Mouse (Mus musculus): ENCODE data around the gene Rgma.
A peak's percentile ranks its signal among the peaks of the same experiment; 100 is the strongest.

Gene Rgma

DNA sequence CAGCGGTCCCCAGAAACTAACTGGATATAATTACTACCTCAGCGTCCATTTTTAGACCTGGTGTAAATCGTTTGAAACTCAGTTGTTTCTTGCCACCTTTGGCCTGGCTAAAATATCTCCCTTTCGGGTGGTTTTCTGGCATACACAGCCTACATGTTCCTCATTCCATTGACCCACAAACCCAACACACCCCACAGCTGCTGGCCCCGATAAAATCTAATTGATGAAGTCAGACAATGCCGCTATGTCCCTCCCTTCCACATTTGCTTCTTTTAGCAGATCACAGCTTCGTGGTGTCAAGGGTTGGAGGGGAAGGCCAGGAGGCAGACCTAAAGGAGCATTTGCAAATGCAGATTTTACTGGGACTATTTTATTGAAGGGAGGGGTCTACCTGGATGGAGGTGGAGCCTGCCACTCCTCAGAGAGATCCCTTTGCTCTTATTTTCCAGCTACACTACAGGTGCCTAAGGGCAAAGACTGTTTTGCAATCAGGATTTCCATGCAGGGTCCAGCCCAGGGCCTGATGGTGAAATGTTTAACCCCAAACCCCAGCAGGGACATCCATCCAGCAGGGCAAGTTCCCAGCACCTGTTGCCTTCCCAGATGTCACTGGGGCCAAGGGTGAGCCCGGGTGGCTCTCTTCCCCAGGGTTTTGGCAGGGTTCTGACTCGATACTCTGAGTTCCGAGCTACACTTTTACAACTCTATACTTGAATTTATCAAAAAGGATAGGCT is 3.6 kb upstream of the Rgma start:
- DNase-seq = no peak

DNA sequence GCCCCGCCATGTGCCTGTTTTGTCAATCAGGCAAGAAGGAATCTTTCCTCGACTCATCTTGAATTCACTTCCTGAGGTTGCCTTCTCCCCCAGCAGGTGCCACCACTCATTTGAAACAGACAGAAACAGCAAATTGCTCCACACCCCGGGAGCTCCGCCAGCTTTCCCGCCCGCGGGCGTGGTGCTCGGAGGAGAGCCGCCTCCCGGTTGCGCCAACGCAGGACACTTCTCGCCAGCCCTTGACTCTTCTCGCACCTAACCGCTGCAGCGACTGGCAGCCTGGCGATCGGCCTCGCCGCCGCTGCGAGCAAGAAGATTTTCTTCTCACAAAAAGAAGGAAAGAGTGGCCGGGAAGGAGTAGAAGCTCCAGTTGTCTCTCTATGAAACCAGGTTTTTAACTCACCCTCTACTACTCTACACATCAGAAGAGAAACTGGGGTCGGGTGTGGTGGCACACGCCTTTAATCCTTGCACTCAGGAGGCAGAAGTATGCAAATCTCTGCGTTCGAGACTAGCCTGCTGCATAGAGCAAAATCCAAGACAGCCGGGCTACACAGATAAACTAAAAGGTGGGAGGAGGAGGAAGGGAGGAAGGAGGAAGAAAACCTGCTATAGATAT is 2.8 kb upstream of the Rgma start:
- no peak for DNase-seq

GRCm38 (mm10) chr7:73374727-73375126 is 582 bp upstream of the Rgma start:
- DNase-seq = no peak

DNA sequence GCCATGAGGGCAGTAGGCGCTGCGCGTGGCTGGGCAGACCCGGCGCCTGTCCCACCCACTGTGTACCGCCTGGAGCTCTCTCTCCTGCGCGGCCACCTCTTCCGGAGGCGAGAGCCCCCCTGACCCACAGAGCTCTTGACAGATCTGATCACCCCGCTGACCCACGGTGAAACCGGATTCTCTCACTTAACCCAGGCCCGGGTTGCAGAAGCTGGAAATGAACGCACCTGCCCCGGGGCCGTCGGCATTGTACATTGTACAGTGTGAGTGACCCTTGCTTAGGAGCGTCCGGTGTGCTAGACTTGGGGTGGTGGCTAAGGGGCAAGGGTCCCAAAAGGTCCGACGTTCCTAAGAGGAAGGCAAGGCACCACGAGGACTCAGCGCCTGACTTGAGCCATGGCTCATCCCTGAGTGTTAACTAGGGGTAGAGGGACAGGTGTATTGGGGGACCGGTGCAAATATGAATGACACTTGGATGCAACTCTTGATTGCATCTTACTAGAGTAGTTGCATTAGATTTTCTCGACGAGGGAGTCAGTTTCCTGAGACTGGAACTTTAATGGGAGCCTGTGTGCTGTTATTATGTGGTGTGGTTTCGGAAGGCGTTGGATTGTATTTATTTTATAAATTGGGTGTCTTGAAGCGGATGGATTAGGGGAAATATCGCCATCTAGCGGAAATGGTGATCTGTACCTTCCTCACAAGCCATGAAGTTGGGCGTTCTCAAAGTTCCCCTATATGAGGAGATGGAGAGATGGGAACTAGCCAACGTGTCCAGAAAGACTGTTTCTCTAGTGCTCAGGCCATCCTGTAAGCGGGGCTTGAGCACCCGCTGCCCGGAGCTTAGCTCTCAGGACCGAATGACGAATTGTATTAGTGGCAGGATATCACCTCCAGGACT is 1.0 kb downstream of the Rgma start:
- DNase-seq = peak; percentile 72

DNA sequence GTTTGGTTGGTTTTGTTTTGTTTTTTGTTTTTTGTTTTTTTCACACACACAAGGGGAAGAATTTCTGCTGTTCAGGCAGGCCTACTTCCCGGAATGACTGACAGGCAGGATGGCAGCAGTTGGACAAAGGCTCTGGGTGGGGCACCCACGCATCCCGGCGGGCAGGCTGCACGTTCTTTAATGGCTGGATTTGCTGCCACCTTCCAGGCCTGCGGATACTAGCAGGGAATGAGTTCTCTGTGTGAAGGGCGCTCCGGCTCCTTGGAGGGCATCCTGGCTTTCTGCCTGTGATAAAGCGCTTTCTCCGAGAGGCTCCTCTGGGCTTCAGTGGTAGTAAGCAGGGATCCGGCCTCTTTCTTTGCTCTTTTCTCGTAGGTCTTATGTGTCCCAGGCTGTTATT is 2.0 kb downstream of the Rgma start:
- no peak for DNase-seq

DNA sequence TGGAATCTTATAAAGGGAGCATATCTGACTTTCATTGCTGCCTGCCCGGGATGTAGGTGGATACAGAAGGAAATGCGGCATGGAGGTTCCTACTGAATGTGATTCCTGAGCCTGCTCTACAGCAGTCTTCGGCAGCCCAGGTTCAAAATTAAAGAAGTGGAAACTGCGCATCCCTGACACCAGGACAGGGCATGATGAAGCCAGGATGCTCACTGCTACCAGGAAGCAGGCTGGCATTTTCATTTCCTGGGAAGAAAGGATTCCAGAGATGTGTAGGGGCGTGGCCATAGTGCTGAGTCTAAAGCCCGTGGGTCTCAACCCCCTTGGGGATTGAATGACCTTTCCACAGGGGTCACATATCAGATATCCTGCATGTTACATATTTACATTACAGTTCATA is 2.7 kb downstream of the Rgma start:
- no peak for DNase-seq

DNA sequence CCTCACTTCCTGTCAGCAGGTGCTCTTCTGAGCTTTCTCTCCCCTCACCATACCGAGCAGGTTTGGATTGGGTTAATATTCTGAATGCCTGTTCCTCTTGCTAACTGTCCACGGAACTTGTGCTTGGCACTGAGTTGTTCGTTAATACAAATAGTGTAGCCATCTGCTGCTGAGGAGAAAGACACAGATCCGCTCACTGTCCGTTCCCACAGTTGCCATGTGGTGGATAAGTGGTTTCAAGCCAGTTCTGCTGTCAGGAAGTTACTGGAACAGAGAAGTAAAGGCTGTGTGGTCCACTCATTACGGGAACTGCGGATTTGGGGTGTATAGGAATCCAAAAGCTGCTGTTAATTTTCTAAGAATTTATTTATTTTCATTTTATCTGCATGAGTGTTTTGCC is 7.5 kb downstream of the Rgma start:
- no peak for DNase-seq

DNA sequence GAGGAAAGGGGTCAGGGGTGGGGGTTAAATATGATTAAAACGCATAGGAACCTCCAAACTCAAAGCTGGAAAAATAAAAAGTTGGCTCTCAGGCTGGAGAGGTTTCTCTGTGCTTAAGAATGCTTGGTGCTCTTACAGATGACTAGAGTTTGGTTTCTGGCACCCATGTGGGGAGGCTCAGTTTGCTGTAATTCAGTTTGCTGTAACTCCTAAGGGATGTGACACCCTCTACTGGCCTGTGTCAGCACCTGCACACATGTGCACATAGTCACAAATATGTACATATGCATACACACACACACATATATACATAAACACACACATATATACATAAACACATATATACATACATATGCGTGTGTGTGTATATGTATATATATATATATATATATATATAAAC is 13.6 kb downstream of the Rgma start:
- no peak for DNase-seq

DNA sequence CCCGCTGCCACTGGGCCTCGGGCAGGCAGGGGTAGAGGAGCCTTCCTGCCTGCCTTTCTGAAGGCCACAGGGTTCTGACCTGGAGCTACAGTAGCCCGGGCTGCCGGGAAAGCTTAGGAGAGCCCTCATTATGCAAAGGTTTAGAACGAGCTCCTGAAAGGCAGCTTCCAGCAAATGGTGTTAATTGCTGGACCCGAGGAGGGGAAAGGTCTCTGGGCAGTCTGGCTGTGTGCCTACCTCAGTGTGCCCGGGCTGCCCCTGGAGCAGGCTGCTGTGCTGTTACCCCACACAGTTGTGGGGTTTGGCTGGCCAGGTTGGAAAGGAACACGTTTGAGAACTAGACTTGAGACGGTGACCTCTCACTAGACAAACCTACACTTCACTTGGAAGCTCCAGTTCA is 14.1 kb downstream of the Rgma start:
- DNase-seq = no peak

DNA sequence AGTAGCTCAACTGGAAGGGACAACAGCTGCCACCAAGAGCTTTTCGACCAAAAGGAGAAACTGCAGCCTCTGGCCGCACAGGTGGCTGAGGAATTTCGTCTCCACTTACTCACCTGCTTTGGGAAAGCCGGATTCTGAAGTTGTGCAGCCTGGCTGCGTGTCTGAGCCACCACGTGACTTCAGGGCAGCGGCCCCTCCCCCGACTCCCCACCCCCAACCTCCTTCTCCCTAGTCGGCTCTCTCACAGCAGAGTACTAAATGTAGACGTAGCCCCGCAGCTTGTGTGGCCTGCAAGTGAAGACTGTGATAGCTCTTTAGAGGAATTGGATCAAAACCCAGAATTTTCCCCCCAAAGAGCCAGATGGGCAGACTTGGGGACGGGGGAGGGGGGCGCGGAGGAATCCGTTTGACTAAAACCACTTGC is 14.6 kb downstream of the Rgma start:
- no peak for DNase-seq

- DNase-seq = no peak
These were observed 15.2 kb downstream of the Rgma start for GRCm38 (mm10) chr7:73390426-73391001.

- peak; percentile 82 for DNase-seq
These were observed 15.8 kb downstream of the Rgma start for GRCm38 (mm10) chr7:73391002-73391517.

DNA sequence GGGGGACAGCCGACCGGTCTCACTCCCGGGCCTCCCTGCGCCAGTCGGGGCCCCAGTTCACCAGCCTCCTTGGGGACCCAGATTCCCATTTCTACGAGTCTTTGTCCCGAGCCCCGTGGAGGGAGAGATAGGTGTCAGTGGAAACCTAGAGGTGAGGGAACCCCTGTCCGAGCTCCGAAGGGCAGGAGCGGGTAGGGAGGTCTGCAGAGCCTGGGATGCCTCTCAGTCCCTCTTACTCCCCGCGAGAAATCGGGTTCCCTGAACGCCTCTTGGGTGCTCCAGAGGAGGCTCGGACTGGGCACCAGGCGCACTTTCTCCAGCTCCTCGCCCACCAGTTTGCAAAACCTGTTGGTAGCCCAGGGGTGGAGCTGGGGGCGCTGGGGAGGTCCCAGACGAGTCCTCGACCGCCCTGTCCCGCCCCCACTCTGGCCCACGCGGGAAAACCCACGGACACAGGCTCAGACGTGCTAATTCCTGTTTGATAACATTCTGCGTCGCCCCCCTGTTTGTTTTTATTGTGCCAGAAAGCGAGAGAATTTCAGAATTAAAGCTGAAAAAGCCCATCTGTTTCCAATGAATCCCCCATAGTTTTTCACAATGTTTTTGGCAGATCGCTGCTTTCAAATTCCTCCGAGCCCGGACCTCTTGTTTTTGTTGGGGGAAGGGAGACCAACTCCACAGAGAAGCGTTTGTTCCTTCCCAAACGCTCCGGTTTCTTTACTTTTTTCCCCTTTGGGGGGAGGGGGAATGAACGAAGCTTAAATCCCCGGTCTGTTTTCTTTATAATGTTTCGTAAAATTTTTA is 16.4 kb downstream of the Rgma start:
- DNase-seq = peak; percentile 55

DNA sequence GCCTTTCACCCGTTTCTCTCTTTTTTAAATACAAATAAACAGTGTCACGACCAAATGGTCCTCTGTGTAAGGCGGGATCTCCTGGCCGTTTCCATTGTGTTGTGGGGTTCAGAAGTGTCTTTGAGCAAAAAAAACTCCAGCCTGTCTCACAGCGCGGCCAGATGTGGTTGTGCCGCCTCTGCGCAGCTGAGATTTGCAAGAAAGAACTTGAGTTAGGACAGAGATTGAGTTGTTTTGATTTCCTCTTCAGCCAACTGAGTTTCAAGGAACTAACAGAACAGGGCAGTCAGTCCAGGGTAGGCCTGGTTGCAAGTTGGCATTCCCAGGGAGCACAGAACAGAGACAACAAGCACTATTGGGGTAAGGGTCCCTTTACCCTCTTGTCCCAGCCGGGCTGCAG is 17.1 kb downstream of the Rgma start:
- no peak for DNase-seq

DNA sequence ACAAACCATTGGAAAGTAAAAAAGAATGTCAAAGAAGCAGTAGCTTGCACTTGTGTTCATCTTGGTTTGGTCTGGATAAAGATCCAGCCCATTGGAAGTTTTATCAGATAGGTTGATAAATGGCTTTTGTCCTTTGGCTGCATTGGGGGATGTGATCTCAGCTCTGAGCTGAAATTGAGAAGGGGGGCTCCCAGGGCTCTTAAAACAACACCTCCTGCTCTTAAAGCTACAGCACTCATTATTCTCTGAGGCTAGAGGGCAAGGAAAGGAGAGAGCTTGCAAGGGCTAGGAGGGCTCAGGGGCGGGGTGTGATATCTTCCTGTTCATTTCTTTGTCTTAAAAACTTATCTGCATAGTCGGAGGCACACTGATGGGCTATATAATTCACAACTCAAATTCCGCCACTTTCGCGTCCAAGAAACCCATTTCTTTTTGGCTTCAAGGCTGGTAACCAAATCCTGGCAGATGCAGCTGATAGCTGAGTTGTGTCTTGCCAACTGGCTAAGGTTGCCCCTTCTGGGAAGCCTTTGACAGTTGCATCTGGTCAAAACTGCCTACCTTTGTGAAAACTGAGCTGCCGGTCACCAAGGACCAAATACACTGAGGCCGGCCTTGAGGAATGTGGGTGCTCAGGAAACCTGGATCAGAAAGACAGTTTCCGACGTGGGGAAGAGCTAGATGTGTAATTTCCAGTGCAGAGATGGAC is 18.2 kb downstream of the Rgma start:
- DNase-seq = no peak

GRCm38 (mm10) chr7:73394013-73394409 is 18.7 kb downstream of the Rgma start:
- no peak for DNase-seq

- peak; percentile 73 for DNase-seq
These were observed 23.0 kb downstream of the Rgma start for GRCm38 (mm10) chr7:73398319-73398718.

DNA sequence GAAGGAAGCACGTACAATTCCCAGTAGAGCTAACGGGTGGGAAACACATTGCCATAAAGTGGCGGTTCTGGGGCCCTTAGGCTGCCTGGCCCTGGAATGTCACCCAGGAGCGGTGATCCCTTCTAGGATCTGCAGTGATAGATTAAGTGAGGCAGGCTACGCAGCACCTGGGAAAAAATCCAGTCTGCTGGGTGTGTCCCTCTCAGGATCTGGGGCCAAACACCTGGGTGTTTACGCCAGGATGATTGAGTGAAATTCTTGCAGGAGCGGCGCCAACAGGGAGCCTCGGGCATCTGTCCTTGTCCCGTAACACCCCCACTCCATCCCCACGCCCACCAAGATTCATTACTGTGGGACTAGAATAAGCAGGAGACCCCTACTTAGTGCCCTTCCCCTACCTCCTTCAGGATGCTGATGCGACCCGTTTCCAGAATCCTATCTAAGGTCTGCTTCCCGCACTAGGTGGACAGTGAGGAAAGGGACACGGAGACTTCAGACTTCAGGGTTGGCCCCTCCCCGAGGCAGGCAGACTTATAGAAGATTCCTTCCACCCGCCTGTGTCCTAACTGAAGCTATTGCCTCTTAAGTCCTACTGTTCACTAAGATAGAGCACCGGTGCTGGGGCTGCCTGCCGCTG is 23.6 kb downstream of the Rgma start:
- DNase-seq = no peak

GRCm38 (mm10) chr7:73399501-73400044 is 24.3 kb downstream of the Rgma start:
- peak; percentile 75 for DNase-seq

GRCm38 (mm10) chr7:73400051-73400916 is 25.0 kb downstream of the Rgma start:
- no peak for DNase-seq
